Mouse (Mus musculus) retina, postnatal 1 day (tissue): ENCODE measurements around the gene Ccnf.

Experiments
- DNase-seq: peaks from one replicate; pipeline ENCODE4 v3.0.0-alpha.2; 2012

Gene Ccnf

GRCm38 (mm10) chr17:24222653-24223052 is 28.6 kb downstream of the Ccnf start:
- DNase-seq, result no peak

GRCm38 (mm10) chr17:24220435-24221411 is 30.6 kb downstream of the Ccnf start, which contains the start of gene Tedc2:
TSS of gene Tedc2 (minus strand) at chr17:24220851.
- DNase-seq, result peak; percentile 97

DNA sequence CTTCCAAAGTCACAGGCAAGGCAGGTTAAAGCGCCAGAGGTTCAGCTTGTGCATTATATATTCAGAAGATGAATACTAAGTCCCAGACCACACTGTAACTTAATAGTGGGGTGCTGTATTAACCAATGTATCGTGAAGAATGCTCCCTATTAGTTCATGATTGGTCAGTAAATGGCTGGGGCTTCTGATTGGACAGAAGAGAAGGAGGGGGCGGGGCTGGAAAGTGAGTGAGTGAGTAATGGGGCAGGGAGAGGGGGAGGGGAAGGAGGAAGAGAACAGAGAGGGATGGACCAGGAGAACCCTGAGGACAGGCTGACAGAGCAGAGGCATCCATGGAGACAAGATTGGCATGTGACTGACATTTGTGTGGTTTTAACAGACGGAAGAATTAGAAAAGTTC is 34.4 kb downstream of the Ccnf start:
- DNase-seq, result peak; percentile 43

- no peak for DNase-seq
Observed at GRCm38 (mm10) chr17:24213186-24213585, 38.1 kb downstream of the Ccnf start.

- no peak for DNase-seq
Observed at GRCm38 (mm10) chr17:24212441-24213018, 38.8 kb downstream of the Ccnf start.

DNA sequence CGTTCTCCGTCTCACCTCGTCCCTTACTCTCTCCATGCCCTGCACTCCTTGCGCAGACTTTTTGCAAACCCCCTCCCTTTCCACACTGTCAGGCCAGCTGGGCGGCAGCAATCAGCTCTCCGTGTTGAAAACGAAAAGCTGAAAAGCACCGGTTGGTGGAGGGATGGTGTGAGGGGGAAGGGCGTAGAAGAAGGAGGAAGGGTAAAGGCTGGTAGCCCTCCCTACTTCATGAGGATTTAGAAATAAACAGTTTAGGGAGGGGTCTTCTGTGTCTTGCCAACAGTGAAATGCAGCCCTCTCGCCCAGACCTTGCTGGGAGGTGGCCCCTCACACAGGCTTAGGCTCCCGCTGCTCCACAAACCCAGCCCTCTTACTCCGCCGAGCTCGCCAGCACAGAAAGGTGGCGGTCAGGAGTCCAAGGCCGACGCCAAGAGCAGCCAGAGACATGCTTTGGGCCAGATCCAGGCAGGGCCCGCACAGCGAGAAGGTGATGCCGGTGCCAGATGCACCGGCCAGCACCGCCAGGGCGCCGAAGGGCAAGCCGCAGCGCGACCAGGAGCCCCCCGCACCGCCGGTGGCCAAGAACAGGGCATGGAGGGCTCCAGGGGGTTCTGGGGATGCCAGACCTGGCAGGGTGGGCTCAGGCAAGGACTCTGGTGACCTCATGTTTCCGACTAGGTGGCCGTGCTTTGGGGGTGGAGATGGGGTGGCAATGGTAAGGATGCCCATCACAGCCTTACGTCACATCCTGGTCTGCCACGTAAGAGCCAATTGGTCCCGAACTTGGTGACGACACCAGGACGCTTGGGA is 39.4 kb downstream of the Ccnf start:
- peak; percentile 85 for DNase-seq

DNA sequence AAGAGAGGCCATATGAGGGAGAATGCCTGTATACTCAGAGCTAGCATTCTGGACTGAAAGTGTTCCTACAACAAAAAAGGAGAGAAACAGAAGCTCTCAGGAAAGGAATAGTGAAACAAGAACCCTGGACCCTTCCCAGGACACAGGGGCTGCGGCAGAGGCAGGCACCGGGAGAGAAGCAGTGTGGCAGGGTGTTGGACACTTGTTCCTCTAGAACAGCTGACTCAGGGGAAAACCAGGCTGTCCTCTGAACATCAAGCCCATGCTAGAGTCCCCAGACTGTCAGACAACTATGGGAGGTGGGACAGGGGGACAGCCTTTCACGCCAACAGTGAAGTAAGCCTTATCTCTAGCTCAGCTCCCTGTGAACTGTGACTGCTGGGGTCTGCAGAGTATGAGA is 40.7 kb downstream of the Ccnf start:
- no peak for DNase-seq

DNA sequence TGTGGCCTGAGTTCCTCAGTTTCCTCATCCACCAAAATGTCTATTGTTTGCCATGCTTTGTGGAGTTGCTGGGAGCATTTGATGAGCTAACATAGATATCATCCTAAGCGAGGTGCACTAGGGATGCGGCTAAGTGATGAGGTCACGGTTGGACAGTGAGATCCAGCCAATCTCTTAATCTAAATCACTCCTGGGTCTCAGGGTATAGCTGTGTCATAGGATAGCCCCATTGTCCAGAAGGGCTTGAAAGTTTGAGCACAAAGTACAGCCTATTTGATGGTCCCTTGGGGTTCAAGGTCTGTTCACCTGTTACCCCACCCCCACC is 41.4 kb downstream of the Ccnf start:
- no peak for DNase-seq

DNA sequence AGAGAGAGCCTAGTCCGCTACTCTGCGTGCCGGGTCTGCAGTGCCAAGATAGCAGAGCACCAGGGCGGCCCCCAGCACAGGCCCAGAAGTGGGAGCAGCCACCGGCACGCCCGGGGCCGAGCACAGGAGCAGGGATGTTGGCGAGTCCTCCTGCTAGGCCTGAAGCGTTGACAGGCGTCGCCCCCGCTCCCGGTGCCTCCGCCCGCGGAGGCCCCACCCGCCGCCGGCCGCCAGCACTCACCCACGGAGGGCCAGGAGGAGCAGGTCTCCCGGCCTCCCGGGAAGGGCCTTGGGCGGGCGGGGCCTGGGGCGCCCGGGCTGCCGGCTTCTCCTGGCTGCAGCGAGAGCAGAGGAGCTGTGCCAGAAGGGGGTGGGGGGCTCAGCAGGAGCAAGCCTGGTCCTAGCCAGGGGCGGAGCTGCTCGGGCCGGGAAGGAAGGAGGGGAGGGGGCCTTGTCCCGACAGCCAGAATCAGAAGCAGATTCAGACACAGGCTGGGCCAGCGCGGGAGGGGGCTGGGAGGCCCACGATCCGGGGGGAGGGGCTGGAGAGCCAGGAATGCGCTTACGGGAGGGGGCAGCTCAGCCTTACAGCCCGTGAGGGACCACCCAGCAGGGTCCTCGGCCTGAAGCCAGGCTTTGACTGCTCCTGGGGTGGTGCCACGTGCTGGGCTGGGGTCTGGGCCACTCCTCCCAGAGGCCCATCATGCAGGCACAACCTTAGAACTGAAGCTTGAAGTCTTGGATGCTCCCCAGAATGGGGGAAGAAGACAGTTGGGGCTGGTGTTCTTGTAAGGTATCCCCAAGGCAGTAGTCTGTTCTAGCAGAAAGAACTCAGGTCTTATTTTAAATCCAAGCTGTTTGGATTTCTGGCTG is 42.0 kb downstream of the Ccnf start, which contains the start of gene Ntn3:
Gene Ntn3, minus strand, starts transcription at position 489 of the 873 bp plus-strand sequence.
- DNase-seq, result peak; percentile 84

DNA sequence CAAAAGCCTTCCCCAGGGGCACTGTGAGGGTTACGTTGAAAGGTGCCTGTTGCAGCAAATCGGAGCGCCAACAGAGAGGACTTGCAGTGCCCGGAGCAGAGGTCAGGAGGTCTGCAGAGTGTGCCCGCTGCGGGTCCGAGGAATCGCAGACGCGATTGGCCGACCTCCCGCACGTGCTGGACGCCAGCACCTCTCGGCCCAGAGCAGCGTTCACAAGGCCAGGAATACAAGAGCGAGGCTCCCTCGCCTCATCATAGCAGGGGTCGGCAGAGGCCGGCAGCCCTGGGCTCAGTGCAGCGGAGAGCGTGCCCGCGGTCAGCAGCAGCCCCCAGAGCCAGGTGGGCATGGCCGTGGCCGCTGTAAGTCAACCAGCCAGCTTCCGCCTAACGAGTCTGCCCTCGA is 42.6 kb downstream of the Ccnf start:
- peak; percentile 54 for DNase-seq

GRCm38 (mm10) chr17:24207768-24208640 is 43.3 kb downstream of the Ccnf start:
- DNase-seq, result peak; percentile 5

DNA sequence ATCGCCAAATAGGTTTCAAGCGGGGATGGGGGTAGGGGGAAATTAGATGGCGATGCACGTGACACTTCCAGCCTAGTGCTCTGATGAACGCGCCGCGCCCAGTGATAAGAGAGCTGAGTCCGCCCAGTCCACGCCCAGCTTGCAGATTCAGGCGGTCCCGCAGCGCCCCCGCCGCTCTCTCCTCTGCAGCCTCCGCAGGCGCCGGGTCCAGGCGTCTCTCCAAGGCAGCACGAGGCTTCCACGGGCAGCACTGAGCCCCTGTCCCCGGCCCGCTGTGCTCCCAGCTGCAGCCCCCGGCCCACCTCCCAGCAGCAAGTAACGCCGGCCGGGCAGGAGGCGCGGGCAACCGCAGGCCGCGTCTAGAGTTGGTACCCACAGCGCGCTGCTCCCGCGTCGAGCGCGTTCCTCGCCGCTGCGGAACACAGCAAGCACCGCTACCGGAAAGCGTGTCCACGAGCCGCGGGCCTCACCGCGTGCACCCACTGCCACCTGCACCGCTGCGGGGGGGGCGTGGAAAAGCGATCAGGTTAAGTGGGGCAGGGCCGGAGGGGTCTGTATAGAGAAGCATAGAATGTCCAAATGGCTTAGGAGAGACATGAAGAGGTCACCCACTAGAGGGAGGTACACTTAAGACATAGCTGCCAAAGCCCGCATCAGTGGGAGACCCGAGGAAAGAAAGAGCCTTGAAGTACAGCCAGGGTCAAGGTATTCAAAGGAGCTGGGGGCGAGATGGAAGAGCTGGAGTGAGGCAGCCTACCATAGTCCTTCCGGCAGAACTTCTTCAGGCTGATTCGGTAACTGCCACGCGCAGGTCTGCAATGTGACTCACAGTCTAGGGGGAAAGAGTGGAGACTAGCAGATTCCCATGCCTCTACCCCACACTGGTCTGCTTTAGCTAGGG is 44.6 kb downstream of the Ccnf start:
- peak; percentile 70 for DNase-seq

GRCm38 (mm10) chr17:24205908-24206361 is 45.3 kb downstream of the Ccnf start:
- no peak for DNase-seq

GRCm38 (mm10) chr17:24205284-24205888 is 45.9 kb downstream of the Ccnf start, which contains the start of gene Tbc1d24:
TSS of gene Tbc1d24 (minus strand) at chr17:24205562.
- DNase-seq, result peak; percentile 96

DNA sequence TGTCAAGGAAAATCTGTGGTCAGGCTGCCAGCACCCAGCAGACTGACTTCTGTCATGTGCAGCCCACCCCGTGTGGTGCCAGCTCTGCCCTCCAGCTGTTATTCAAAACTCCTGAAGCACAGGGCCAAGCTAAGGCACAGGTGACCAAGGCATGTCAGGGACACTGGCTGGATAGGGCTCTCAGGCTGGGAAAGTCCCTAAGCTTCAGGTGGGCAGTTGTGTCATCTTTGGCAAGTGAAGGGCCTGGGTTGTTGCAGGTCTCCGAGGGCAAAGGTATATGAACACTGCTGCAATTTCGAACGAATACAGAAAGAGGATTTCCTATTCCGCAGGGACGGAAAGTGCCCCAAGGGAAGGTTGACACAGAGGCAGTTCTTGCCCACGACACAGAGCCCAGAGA is 46.4 kb downstream of the Ccnf start:
- DNase-seq, result no peak

DNA sequence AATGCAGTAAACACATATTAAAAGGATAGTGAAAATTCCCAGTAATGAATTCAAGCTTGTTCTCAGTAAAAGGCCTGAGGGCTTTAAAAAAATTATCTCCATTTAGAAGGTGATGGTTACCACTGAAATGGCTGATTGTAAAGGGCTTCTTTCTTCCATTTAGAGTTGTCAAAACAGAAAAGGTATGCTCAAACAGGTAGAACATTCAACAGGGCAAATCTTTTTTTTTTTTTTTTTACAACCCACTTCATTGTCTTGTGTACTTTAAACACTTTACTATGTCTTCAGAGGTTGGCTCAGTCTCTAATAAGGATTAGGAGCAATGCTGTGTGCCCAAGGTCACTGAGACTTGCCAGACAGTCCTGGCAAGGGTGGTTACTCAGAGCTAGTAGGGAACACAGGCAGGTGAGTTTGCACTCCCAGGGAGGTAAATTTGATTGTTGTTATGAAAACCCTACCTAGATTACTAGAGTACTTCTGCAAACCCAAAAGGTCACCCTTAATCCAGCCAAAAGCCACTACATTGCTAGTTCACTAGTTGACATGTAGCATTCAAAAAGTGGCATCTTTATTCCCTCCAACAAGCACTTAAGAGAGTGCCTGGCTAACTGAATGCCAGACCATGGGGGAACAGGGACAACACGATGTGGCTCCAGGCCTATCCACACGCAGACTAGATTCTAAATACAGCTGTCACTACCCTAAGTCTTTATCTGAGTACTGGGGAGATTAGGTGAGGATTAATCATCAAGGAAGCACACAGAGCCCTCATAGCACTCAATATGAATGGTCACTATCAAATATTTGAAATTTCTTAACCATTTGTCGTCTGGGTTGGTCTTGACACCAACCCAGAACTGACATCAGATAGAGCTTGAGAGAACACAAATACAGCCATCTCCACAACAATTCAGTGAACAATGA is 47.4 kb downstream of the Ccnf start:
- DNase-seq, result peak; percentile 10

DNA sequence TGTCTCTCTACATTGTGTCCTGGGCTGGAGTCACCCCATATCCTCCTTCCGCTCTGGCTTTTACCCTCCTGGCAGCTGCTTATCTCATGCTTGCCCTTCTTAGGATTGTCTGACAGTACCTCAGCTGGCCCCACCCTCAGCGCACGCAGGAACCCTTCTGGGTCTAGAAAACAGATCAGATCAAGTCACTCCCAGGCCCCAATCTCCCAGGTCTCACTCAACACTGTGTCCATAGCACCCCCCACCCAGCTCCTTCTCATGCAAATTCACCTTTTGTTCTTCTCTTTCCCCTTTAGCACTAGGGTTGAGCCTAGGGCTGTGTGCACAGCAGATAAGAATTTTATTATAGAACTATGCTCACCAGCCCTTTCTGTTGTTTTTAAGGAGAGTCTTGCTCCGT is 48.2 kb downstream of the Ccnf start:
- DNase-seq, result no peak

DNA sequence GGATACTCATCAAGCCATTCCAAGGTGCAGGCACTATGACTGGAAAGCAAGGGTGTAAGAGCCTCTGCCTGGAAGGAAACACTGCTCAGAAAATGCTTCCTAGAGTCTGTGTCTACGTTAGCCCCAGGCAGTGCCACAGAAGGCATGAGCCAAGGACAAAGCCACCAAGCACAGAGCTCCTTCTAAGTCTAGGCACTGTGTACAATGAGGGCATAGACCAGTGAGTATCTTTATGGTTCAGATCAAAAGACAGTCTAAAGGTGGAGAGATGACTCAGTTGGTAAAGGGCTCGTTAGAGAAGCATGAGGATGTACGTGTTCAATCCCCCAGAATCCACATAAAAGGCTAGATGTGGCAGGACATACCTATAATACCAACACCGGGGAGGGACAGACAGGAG is 50.2 kb downstream of the Ccnf start:
- DNase-seq, result no peak
